Mouse (Mus musculus) lung, postnatal 0 days (tissue): ENCODE data around the gene Gm15517. TPM values are rescaled to one million over a fixed set of nuclear protein-coding genes. Genes with fewer than 3 reads are reported as not detected.
"Not testable (repeated sequence)": the region's sequence is repeated elsewhere in the genome, so short reads cannot be mapped to it uniquely, and the experiment has no call there.

ENCODE experiments used
- ATAC-seq: fragments of 200-750 bp; cut with Nextera tagmentation; 2 replicates; pipeline ENCODE4 v1.8.0; 2017; ENCODE audit warnings: moderate library complexity
- DNase-seq: peaks from one replicate; pipeline ENCODE4 v3.0.0-alpha.2; 2016; ENCODE audit warnings: low spot score
- H3K27ac ChIP-seq: fragments of 300-500 bp; sonication (generic); 2 replicates; pipeline ENCODE4 v1.5.1; 2014; ENCODE audit warnings: antibody characterized with exemption, mild to moderate bottlenecking, low read length, mixed read lengths
- H3K27me3 ChIP-seq: fragments of 300-500 bp; sonication (generic); replicated peaks from 2 replicates; pipeline ENCODE4 v1.6.1; 2014; ENCODE audit warnings: low read length, mixed read lengths; ENCODE audit not compliant: insufficient read depth
- H3K36me3 ChIP-seq: fragments of 300-500 bp; sonication (generic); 2 replicates; pipeline ENCODE4 v1.6.1; 2014; ENCODE audit warnings: low read length, mixed read lengths; ENCODE audit not compliant: insufficient read depth
- H3K4me1 ChIP-seq: fragments of 300-500 bp; sonication (generic); 2 replicates; pipeline ENCODE4 v1.6.1; 2014; ENCODE audit warnings: antibody characterized with exemption, low read depth, low read length, mixed read lengths; ENCODE audit not compliant: insufficient read depth
- H3K4me2 ChIP-seq: fragments of 300-500 bp; sonication (generic); replicated peaks from 2 replicates; pipeline ENCODE4 v1.6.1; 2014; ENCODE audit warnings: low read depth, mild to moderate bottlenecking, low read length, moderate library complexity, mixed read lengths
- H3K4me3 ChIP-seq: fragments of 300-500 bp; sonication (generic); 2 replicates; pipeline ENCODE4 v1.5.1; 2014; ENCODE audit warnings: low read depth, low read length
- H3K9ac ChIP-seq: fragments of 300-500 bp; sonication (generic); replicated peaks from 2 replicates; pipeline ENCODE4 v1.6.1; 2014; ENCODE audit warnings: low read depth, mild to moderate bottlenecking
- H3K9me3 ChIP-seq: fragments of 300-500 bp; sonication (generic); 2 replicates; pipeline ENCODE4 v1.6.1; 2016; ENCODE audit warnings: low read length, mixed read lengths
- CTCF ChIP-seq: IDR thresholded peaks from 2 replicates; pipeline ENCODE4 v1.5.1; 2016; ENCODE audit warnings: antibody characterized with exemption, mild to moderate bottlenecking
- EP300 ChIP-seq: IDR thresholded peaks from 2 replicates; pipeline ENCODE4 v1.6.1; 2016; ENCODE audit warnings: antibody characterized with exemption, mild to moderate bottlenecking, control low read depth
- WGBS: fragments of 180-500 bp; shearing (Covaris S2); extraction: QIAGEN DNeasy Blood & Tissue Kit; methylation state at CpG from one replicate; pipeline ENCODE4 v1.1.7; 2014; 5-methylcytosine and 5-hydroxymethylcytosine counted together
- polyA plus RNA-seq: library from polyadenylated mRNA; unstranded; fragments of >200 nt; fragmentation: Nextera tagmentation; extraction: Ambion mirVana; gene quantifications from 2 replicates; pipeline ENCODE4 v1.2.1, GENCODE M21; 2015

Gene Gm15517
- not detected in 2 replicates for polyA plus RNA-seq

- no peak for ATAC-seq
- no peaks in the 10 kb centered on the region for H3K4me1 ChIP-seq
- DNase-seq: no peak
- no peaks in the 10 kb centered on the region for H3K36me3 ChIP-seq
- TF ChIP-seq CTCF (no peak), EP300 (no peak)
- H3K9me3 ChIP-seq: no peaks in the 10 kb centered on the region
- WGBS: 38% methylated on average over 5 of the region's 5 CpGs
- no peak within 1 kb of the TSS for H3K4me3 ChIP-seq
- no peak within 1 kb of the TSS for H3K27ac ChIP-seq
- H3K4me2 ChIP-seq: no peak within 1 kb of the TSS
- H3K27me3 ChIP-seq: no peaks in the 10 kb centered on the region
- H3K9ac ChIP-seq: no peak within 1 kb of the TSS
These were observed at the start of gene Gm15517 for GRCm38 (mm10) chr7:44261147-44261546. Gm15517 (plus strand) TSS chr7:44261447.

GRCm38 (mm10) chr7:44215645-44216044, 45.6 kb upstream of the Gm15517 start, which contains the start of gene Klk1b5:
Klk1b5 (plus strand) TSS chr7:44215945.
- Histone ChIP-seq H3K4me2 (no peak within 1 kb of the TSS), H3K4me3 (no peak within 1 kb of the TSS), H3K9ac (no peak within 1 kb of the TSS), H3K27ac (no peak within 1 kb of the TSS), H3K9me3 (no peaks in the 10 kb centered on the region), H3K36me3 (no peaks in the 10 kb centered on the region), H3K4me1 (no peaks in the 10 kb centered on the region), H3K27me3 (no peaks in the 10 kb centered on the region)
- 76% methylated on average over 1 of the region's 1 CpGs for WGBS
- TF ChIP-seq EP300 (no peak), CTCF (no peak)
- DNase-seq (no peak), ATAC-seq (no peak)

- not testable (repeated sequence) for H3K9me3 ChIP-seq, H3K4me2 ChIP-seq, H3K9ac ChIP-seq, H3K4me3 ChIP-seq, DNase-seq, H3K27me3 ChIP-seq, H3K27ac ChIP-seq, H3K4me1 ChIP-seq, ATAC-seq, H3K36me3 ChIP-seq
- WGBS: 56% methylated on average over 8 of the region's 10 CpGs
These were observed 39.6 kb upstream of the Gm15517 start for GRCm38 (mm10) chr7:44221601-44222000.

GRCm38 (mm10) chr7:44222335-44222734, 38.9 kb upstream of the Gm15517 start:
- 53% methylated on average over 6 of the region's 6 CpGs for WGBS
- H3K9me3 ChIP-seq, H3K36me3 ChIP-seq, H3K27me3 ChIP-seq, H3K4me2 ChIP-seq, ATAC-seq, H3K9ac ChIP-seq, DNase-seq, H3K4me1 ChIP-seq, H3K27ac ChIP-seq, H3K4me3 ChIP-seq: not testable (repeated sequence)

DNA sequence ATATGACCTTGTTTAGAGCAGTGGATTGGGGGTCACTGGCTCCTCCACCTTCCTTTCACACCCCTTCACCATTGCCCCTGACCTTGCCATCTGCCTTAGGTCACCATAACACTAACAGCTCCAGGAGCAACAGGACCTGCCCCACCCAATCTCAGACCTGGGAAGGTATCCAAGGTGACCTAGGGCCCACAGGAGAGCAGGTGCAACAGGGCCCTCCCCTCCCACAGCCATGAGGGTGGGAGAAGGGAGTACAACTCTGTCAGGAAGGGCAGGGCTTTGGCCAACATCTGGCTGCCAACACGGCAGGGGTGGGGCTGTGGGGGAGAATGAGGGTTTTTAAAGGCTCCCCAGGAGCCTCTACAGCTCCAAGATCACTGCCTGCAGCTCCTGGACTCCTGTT, 36.2 kb upstream of the Gm15517 start, which contains the start of gene Klk1:
Klk1 (plus strand) TSS at position 285 of the 400 bp plus-strand sequence.
- Histone ChIP-seq H3K9ac (no peak within 1 kb of the TSS), H3K4me2 (no peak within 1 kb of the TSS), H3K4me1 (no peaks in the 10 kb centered on the region), H3K36me3 (no peaks in the 10 kb centered on the region), H3K27ac (no peak within 1 kb of the TSS), H3K27me3 (no peaks in the 10 kb centered on the region), H3K9me3 (no peaks in the 10 kb centered on the region), H3K4me3 (no peak within 1 kb of the TSS)
- no peak for DNase-seq
- TF ChIP-seq EP300: no peak
- TF ChIP-seq CTCF: no peak
- WGBS: 40% methylated on average over 1 of the region's 1 CpGs
- ATAC-seq: no peak

DNA sequence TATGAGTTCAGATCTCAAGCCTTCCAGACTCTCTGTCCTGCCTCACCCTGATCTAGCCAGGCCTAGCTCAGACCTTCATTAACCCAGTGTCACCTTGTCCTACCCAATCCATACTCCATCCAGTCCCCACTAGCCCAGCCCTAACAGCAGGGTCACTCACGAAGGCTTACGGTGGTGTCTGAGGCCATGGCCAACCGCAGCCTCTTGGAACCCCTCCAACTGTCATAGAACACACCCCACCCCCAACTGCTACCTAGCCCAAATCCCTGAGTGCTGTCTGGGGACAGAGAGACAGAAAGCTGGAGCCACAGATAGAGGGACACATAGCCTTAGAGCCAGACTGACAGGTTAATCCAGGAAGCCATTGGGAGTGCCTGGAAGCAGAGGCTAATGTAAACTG, 25.3 kb upstream of the Gm15517 start, which contains the start of gene Gm36864:
Gm36864 (plus strand) TSS at position 269 of the 400 bp plus-strand sequence.
- 75% methylated on average over 3 of the region's 3 CpGs for WGBS
- H3K27ac ChIP-seq: no peak within 1 kb of the TSS
- no peaks in the 10 kb centered on the region for H3K36me3 ChIP-seq
- H3K9me3 ChIP-seq: no peaks in the 10 kb centered on the region
- no peak for DNase-seq
- no peak within 1 kb of the TSS for H3K4me3 ChIP-seq
- H3K4me2 ChIP-seq: no peak within 1 kb of the TSS
- TF ChIP-seq EP300 (no peak), CTCF (no peak)
- H3K27me3 ChIP-seq: no peaks in the 10 kb centered on the region
- H3K4me1 ChIP-seq: no peaks in the 10 kb centered on the region
- ATAC-seq: no peak
- no peak within 1 kb of the TSS for H3K9ac ChIP-seq

DNA sequence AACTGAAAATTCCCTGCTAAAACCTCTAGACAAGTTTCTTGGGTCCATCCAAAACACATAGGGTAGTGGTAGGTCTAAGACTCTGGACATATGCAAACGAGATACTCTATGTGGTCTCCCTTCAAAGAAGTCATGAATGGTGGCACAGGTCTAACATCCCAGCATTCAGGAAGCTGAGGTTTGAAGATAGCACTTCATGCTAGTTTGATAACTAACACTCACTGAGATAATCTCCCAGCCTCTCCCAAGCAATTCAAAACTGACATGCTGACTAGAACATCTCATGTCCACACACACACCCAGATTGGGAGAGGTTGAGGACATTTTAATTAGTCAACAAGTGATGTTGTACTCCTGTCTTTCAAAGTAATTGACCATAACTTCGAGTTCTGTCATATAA, 21.3 kb upstream of the Gm15517 start:
- DNase-seq: no peak
- no peaks in the 10 kb centered on the region for H3K27me3 ChIP-seq
- H3K4me3 ChIP-seq: no peak overlapping the region
- WGBS: 46% methylated on average over 2 of the region's 2 CpGs
- no peak overlapping the region for H3K9ac ChIP-seq
- H3K27ac ChIP-seq: no peak overlapping the region
- TF ChIP-seq EP300 (no peak), CTCF (no peak)
- H3K36me3 ChIP-seq: no peaks in the 10 kb centered on the region
- no peaks in the 10 kb centered on the region for H3K4me1 ChIP-seq
- H3K4me2 ChIP-seq: no peak overlapping the region
- ATAC-seq: no peak
- no peaks in the 10 kb centered on the region for H3K9me3 ChIP-seq
